Mouse (Mus musculus) megakaryocyte, embryonic 14.5 days (primary cell): ENCODE measurements around the gene Nos1ap.

ENCODE experiments used
- FLI1 ChIP-seq: IDR thresholded peaks from 2 replicates; pipeline ENCODE4 v1.6.1; 2012; ENCODE audit warnings: low read length, inconsistent platforms, mixed read lengths
- GATA1 ChIP-seq: IDR thresholded peaks from 3 replicates; pipeline ENCODE4 v1.6.1; 2012; ENCODE audit warnings: mixed read lengths, low read length, inconsistent platforms, borderline replicate concordance

- TF ChIP-seq GATA1 (no peak), FLI1 (no peak)
Measured at GRCm38 (mm10) chr1:170514226-170514625, 75.4 kb downstream of the Nos1ap start.
